Mouse (Mus musculus) CH12.LX (cell line): Measurements from ENCODE around the gene Ngef. TPM values are rescaled to one million over a fixed set of nuclear protein-coding genes. Genes with fewer than 3 reads are reported as not detected.

ENCODE experiments used
- DNase-seq: peaks from one replicate; pipeline ENCODE4 v3.0.0-alpha.2; 2013; ENCODE audit errors: extremely low read depth
- H3K27ac ChIP-seq: 2 replicates; pipeline ENCODE4 v1.5.1; 2012; ENCODE audit warnings: low read depth, mild to moderate bottlenecking, control low read depth, moderate library complexity; ENCODE audit not compliant: insufficient read depth
- H3K27me3 ChIP-seq: replicated peaks from 2 replicates; pipeline ENCODE3; 2012; ENCODE audit warnings: inconsistent platforms
- H3K36me3 ChIP-seq, 2 experiments: replicated peaks in 1 of 2; 2 replicates each; pipeline versions ENCODE3 to v1.6.1; 2012; ENCODE audit warnings: inconsistent platforms in 1 of 2, low read length in 1 of 2, mild to moderate bottlenecking in 1 of 2, mixed read lengths in 1 of 2, moderate library complexity in 1 of 2; ENCODE audit not compliant: control insufficient read depth in 1 of 2, insufficient read depth in 1 of 2
- H3K4me1 ChIP-seq, 2 experiments: 2 replicates each; pipeline ENCODE4 v1.6.1; 2012; ENCODE audit warnings: inconsistent platforms in 1 of 2, moderate library complexity in 1 of 2; ENCODE audit not compliant: insufficient read depth in 2 of 2, control insufficient read depth in 1 of 2
- H3K4me2 ChIP-seq: 2 replicates; pipeline ENCODE4 v1.6.1; 2012; ENCODE audit warnings: low read depth, mild to moderate bottlenecking, control low read depth; ENCODE audit not compliant: poor library complexity, insufficient read depth, severe bottlenecking
- H3K4me3 ChIP-seq, 3 experiments: fragments of 150-350 bp in 1 of 3; sonication (generic) in 1 of 3; replicated peaks in 1 of 3; 2 replicates each; pipeline versions ENCODE3 to v1.5.1; 2011 to 2012; ENCODE audit warnings: low read depth in 2 of 3, low read length in 2 of 3, mild to moderate bottlenecking in 2 of 3, moderate library complexity in 2 of 3, control low read depth in 1 of 3, improper control_type of control experiment in 1 of 3, inconsistent platforms in 1 of 3, mixed read lengths in 1 of 3; ENCODE audit not compliant: poor library complexity in 1 of 3
- H3K79me2 ChIP-seq: replicated peaks from 2 replicates; pipeline ENCODE4 v1.6.1; 2012; ENCODE audit warnings: mild to moderate bottlenecking, moderate library complexity; ENCODE audit not compliant: control insufficient read depth, poor library complexity, insufficient read depth, severe bottlenecking; ENCODE audit errors: extremely low read depth
- H3K9ac ChIP-seq: 2 replicates; pipeline ENCODE4 v1.6.1; 2012; ENCODE audit warnings: low read depth, mild to moderate bottlenecking, control low read depth, moderate library complexity; ENCODE audit not compliant: insufficient read depth
- H3K9me3 ChIP-seq: replicated peaks from 2 replicates; pipeline ENCODE3; 2012; ENCODE audit warnings: low read length, inconsistent platforms, mixed read lengths
- BHLHE40 ChIP-seq: IDR thresholded peaks from 2 replicates; pipeline ENCODE4 v1.6.1; 2011; ENCODE audit warnings: mild to moderate bottlenecking, low read depth, low read length, improper control_type of control experiment
- CHD2 ChIP-seq: IDR thresholded peaks from 2 replicates; pipeline ENCODE4 v1.6.1; 2011; ENCODE audit warnings: low read length, improper control_type of control experiment
- ELF1 ChIP-seq: IDR thresholded peaks from 2 replicates; pipeline ENCODE4 v1.6.1; 2014; ENCODE audit warnings: low read depth, mild to moderate bottlenecking, inconsistent platforms, low read length, improper control_type of control experiment
- EP300 ChIP-seq: IDR thresholded peaks from 2 replicates; pipeline ENCODE4 v1.6.1; 2011; ENCODE audit warnings: low read length, improper control_type of control experiment
- ETS1 ChIP-seq: conservative IDR thresholded peaks from 2 replicates; pipeline ENCODE4 v1.6.1; 2012; ENCODE audit warnings: low read depth, mild to moderate bottlenecking, inconsistent platforms, low read length, improper control_type of control experiment, moderate library complexity
- HCFC1 ChIP-seq: IDR thresholded peaks from 2 replicates; pipeline ENCODE4 v1.6.1; 2012; ENCODE audit warnings: low read depth, mild to moderate bottlenecking, inconsistent platforms, low read length, improper control_type of control experiment
- KAT2A ChIP-seq: IDR thresholded peaks from 2 replicates; pipeline ENCODE4 v1.6.1; 2012; ENCODE audit warnings: low read length, improper control_type of control experiment, inconsistent platforms; ENCODE audit not compliant: insufficient replicate concordance
- MAX ChIP-seq: IDR thresholded peaks from 2 replicates; pipeline ENCODE4 v1.6.1; 2011; ENCODE audit warnings: low read length, improper control_type of control experiment
- MAZ ChIP-seq: IDR thresholded peaks from 2 replicates; pipeline ENCODE4 v1.6.1; 2012; ENCODE audit warnings: low read depth, mild to moderate bottlenecking, inconsistent platforms, low read length, improper control_type of control experiment, moderate library complexity
- MXI1 ChIP-seq: IDR thresholded peaks from 2 replicates; pipeline ENCODE4 v1.6.1; 2011; ENCODE audit warnings: mild to moderate bottlenecking, low read depth, low read length, improper control_type of control experiment
- MYC ChIP-seq: IDR thresholded peaks from 2 replicates; pipeline ENCODE4 v1.6.1; 2011; ENCODE audit warnings: low read depth, mild to moderate bottlenecking, improper control_type of control experiment, low read length
- NELFE ChIP-seq: IDR thresholded peaks from 2 replicates; pipeline ENCODE4 v1.6.1; 2011; ENCODE audit warnings: low read depth, low read length, improper control_type of control experiment
- NRF1 ChIP-seq: IDR thresholded peaks from 2 replicates; pipeline ENCODE4 v1.6.1; 2014; ENCODE audit warnings: low read depth, mild to moderate bottlenecking, inconsistent platforms, low read length, improper control_type of control experiment, moderate library complexity
- TBP ChIP-seq: conservative IDR thresholded peaks from 2 replicates; pipeline ENCODE4 v1.6.1; 2011; ENCODE audit warnings: low read depth, low read length, improper control_type of control experiment
- TCF12 ChIP-seq: IDR thresholded peaks from 2 replicates; pipeline ENCODE4 v1.6.1; 2014; ENCODE audit warnings: low read depth, mild to moderate bottlenecking, inconsistent platforms, low read length, improper control_type of control experiment
- UBTF ChIP-seq: IDR thresholded peaks from 2 replicates; pipeline ENCODE4 v1.6.1; 2012; ENCODE audit warnings: low read depth, mild to moderate bottlenecking, inconsistent platforms, low read length, improper control_type of control experiment, moderate library complexity
- USF1 ChIP-seq: IDR thresholded peaks from 2 replicates; pipeline ENCODE4 v1.6.1; 2014; ENCODE audit warnings: low read depth, mild to moderate bottlenecking, inconsistent platforms, low read length, improper control_type of control experiment
- USF2 ChIP-seq: conservative IDR thresholded peaks from 2 replicates; pipeline ENCODE4 v1.6.1; 2011; ENCODE audit warnings: low read depth, low read length, improper control_type of control experiment
- ZKSCAN1 ChIP-seq: IDR thresholded peaks from 2 replicates; pipeline ENCODE4 v1.6.1; 2012; ENCODE audit warnings: low read depth, inconsistent platforms, low read length, improper control_type of control experiment, borderline replicate concordance
- ZMIZ1 ChIP-seq: IDR thresholded peaks from 2 replicates; pipeline ENCODE4 v1.6.1; 2012; ENCODE audit warnings: low read depth, mild to moderate bottlenecking, inconsistent platforms, low read length, improper control_type of control experiment
- ZNF384 ChIP-seq: IDR thresholded peaks from 2 replicates; pipeline ENCODE4 v1.6.1; 2012; ENCODE audit warnings: low read depth, low read length, improper control_type of control experiment, inconsistent platforms
- dilution Hi-C: fragments of 300-500 bp; cut with MboI; formaldehyde crosslinking; loops from 2 replicates; pipeline ENCODE4 v1.14.3; 2020; ENCODE audit warnings: low sequenced_read_pairs; ENCODE audit not compliant: extremely low pct_unique_long_range_greater_than_20kb, extremely low pct_ligation_motif_present
- in situ Hi-C: fragments of 300-500 bp; cut with MboI; formaldehyde crosslinking; loops from 3 replicates; pipeline ENCODE4 v1.14.3; 2019; ENCODE audit warnings: low sequenced_read_pairs, low pct_ligation_motif_present, low pct_unique_long_range_greater_than_20kb, mixed read lengths
- polyA plus RNA-seq: library from polyadenylated mRNA; unstranded; fragments of >175 nt; gene quantifications from 2 replicates; pipeline ENCODE4 v1.2.1, GENCODE M21; 2012; ENCODE audit warnings: low read depth; ENCODE audit not compliant: insufficient read length
- total RNA-seq, 2 experiments: library from RNA; depleted of rRNA; stranded (reverse); fragments of 300-350 nt in 1 of 2; fragments of >200 nt in 1 of 2; gene quantifications; 2 replicates each; pipeline ENCODE4 v1.2.3; 2012 to 2014

The Ngef gene
- total and polyA plus RNA-seq, 3 experiments, result not detected

DNA sequence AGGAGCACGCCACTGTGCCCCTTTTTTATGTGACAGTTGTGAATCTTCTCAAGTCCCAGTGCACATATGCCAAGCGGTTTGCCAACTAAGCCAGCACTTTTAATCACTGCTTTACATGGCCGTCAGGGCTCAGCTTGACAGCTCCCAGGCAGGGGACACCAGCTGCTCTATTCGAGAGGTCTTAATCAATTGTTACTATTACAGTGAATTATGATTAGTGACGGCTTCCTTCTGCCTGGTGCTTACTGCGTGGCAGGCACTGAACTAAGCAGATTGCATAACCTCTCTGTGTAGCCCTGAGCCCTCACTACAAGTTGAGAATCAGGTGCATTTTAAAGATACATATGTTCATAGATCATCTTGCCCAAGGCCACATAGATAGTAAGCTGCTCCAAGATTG, 683 bp upstream of the Ngef start:
- DNase-seq, result no peak
- Histone ChIP-seq H3K36me3 (no peaks in the 10 kb centered on the region), H3K4me2 (no peak overlapping the region), H3K4me3 (no peak overlapping the region), H3K9me3 (no peaks in the 10 kb centered on the region), H3K9ac (no peak overlapping the region), H3K79me2 (no peaks in the 10 kb centered on the region), H3K27ac (no peak overlapping the region), H3K4me1 (no peaks in the 10 kb centered on the region), H3K27me3 (peaks cover 2% of the 10 kb centered on the region)
- dilution Hi-C loops (no loop called here), in situ Hi-C loops (no loop called here)
- TF ChIP-seq MAZ, result no peak
- no peak for TF ChIP-seq EP300
- TF ChIP-seq ZKSCAN1, result no peak
- TF ChIP-seq TCF12, result no peak
- TF ChIP-seq UBTF, result no peak
- no peak for TF ChIP-seq BHLHE40
- TF ChIP-seq MAX, result no peak
- no peak for TF ChIP-seq USF2
- no peak for TF ChIP-seq ZMIZ1
- no peak for TF ChIP-seq KAT2A
- no peak for TF ChIP-seq TBP
- no peak for TF ChIP-seq USF1
- no peak for TF ChIP-seq CHD2
- no peak for TF ChIP-seq HCFC1
- TF ChIP-seq ETS1, result no peak
- TF ChIP-seq MYC, result no peak
- TF ChIP-seq ELF1, result no peak

DNA sequence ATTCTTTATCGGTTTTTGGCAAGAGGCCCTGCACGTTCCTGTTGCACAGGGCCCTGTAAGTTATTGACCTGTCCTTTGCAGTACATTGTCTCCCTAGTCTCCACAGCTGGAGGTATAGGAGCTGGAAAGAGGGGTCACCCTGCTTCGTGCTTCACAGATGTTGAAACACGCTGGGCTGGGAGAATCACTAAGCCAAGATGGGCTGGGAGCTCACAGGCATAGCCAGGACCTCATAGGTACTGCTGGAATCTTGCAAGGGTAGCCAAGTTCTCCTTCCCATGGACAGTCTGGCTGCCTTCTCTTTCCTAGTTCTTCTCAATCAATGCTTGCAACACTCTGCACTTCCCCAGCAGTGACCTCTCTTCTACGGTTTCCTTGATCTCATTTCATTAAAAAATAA, 409 bp downstream of the Ngef start:
- Histone ChIP-seq H3K9ac (no peak overlapping the region), H3K79me2 (no peaks in the 10 kb centered on the region), H3K27ac (no peak overlapping the region), H3K9me3 (no peaks in the 10 kb centered on the region), H3K4me3 (no peak overlapping the region), H3K27me3 (peaks cover 2% of the 10 kb centered on the region), H3K4me2 (no peak overlapping the region), H3K4me1 (no peaks in the 10 kb centered on the region), H3K36me3 (no peaks in the 10 kb centered on the region)
- dilution Hi-C loops (no loop called here), in situ Hi-C loops (no loop called here)
- no peak for DNase-seq
- no peak for TF ChIP-seq KAT2A
- no peak for TF ChIP-seq NRF1
- no peak for TF ChIP-seq ZNF384
- TF ChIP-seq MAZ, result no peak
- no peak for TF ChIP-seq MXI1
- no peak for TF ChIP-seq NELFE
- TF ChIP-seq ZKSCAN1, result no peak
